Mouse (Mus musculus): ENCODE results near the gene Acsl3. TPM values are rescaled to one million over a fixed set of nuclear protein-coding genes. Genes with fewer than 3 reads are reported as not detected.

Acsl3 gene
- polyA plus RNA-seq, 1 experiment from 2014 or later: 78.8 TPM

- Histone ChIP-seq H3K4me1 (replicated peaks) (no peaks in the 10 kb centered on the region), H3K4me2 (no peak overlapping the region), H3K27ac (no peak overlapping the region), H3K27me3 (no peaks in the 10 kb centered on the region), H3K9me3 (no peaks in the 10 kb centered on the region), H3K36me3 (no peaks in the 10 kb centered on the region), H3K4me3 (replicated peaks) (no peak overlapping the region), H3K9ac (replicated peaks) (no peak overlapping the region)
- ATAC-seq (ENCODE audit: insufficient number of reproducible peaks, insufficient read depth, low FRiP score, low TSS enrichment, low read depth): no peak
- WGBS: 83% methylated on average over 4 of the region's 4 CpGs
Observed at GRCm38 (mm10) chr1:78743318-78743717, 85.7 kb downstream of the Acsl3 start.

DNA sequence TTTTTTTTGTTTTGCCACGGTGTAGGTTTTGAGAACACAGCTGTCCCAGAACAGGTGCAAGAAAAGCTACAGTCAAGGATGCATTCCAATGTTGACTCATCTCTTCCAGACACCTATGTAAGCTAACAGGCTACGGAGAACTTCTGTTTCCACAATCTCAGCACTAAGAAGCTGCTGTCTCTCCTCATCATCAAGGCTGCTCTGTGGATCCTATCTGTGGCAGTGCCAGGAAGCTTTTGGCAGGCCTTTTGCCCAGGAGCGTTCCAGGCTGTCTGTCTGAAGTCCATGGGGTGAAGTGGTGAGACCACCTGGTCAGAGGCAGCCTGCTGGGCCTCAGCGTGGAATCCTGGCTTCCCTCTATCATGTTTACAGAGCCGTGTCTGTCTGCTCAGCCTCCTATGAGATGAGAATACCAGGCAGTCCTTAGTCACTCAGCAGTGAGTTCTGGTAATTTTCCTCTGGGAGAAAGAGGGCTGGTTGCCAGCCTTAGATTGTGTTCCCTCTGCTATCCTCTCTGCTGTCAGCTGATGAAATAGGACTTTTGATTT lies 87.7 kb downstream of the Acsl3 start:
- Histone ChIP-seq H3K36me3 (no peaks in the 10 kb centered on the region), H3K9me3 (no peaks in the 10 kb centered on the region), H3K4me3 (replicated peaks) (no peak overlapping the region), H3K4me1 (replicated peaks) (no peaks in the 10 kb centered on the region), H3K4me2 (no peak overlapping the region), H3K9ac (replicated peaks) (no peak overlapping the region), H3K27me3 (no peaks in the 10 kb centered on the region), H3K27ac (no peak overlapping the region)
- WGBS: 57% methylated on average over 5 of the region's 5 CpGs
- no peak for ATAC-seq (ENCODE audit: insufficient number of reproducible peaks, insufficient read depth, low FRiP score, low TSS enrichment, low read depth)

Other genes starting within 250 kb of the Acsl3 start
- gene Farsb, start 168.9 kb upstream of the Acsl3 start, polyA plus RNA-seq (2016; fragmentation: Nextera tagmentation; extraction: Ambion mirVana): 137 and 142 TPM in 2 replicates
- gene Mogat1, start 146.8 kb upstream of the Acsl3 start, polyA plus RNA-seq (2016; fragmentation: Nextera tagmentation; extraction: Ambion mirVana): 0.50 TPM in 1 of 2 replicates, not detected in the other
- gene BC035947, start 145.7 kb upstream of the Acsl3 start, polyA plus RNA-seq (2016; fragmentation: Nextera tagmentation; extraction: Ambion mirVana): 0.42 and 0.43 TPM in 2 replicates
- 4.1 and 5.0 TPM in 2 replicates for gene Utp14b, start 213 bp downstream of the Acsl3 start, polyA plus RNA-seq (2016; fragmentation: Nextera tagmentation; extraction: Ambion mirVana)
- 2.6 and 5.1 TPM in 2 replicates for gene Kcne4, start 158.9 kb downstream of the Acsl3 start, polyA plus RNA-seq (2016; fragmentation: Nextera tagmentation; extraction: Ambion mirVana)

All from limb, embryonic 12.5 days (tissue).